Mouse (Mus musculus): ENCODE results near the gene Slc35c2. TPM values are rescaled to one million over a fixed set of nuclear protein-coding genes. Genes with fewer than 3 reads are reported as not detected.

The Slc35c2 gene
- polyA plus RNA-seq, 1 experiment, result 78.2 TPM

DNA sequence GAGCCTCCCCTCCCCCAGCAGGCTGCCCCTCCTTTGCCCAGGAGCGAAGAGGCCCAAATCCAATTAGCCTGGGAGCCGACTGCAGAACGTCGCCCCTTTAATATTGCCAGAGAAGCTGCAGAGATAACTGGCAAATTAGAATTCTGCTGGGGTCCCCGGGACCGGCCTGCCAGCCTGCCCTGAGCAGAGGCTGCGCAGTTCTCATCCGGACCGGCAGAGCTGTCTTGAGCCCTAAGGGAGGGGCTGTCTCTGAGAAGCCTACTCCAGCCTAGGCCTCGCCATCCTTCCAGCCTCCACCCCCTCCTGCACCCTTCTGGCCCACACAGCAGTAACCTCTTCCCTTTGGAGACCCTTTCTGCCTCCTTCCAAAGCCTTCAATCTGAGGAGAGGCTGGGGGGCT is 33.8 kb downstream of the Slc35c2 start:
- no peaks in the 10 kb centered on the region for H3K27me3 ChIP-seq (ENCODE audit: control insufficient read depth, insufficient read depth, low read length)

GRCm38 (mm10) chr2:165253269-165253668 is 34.4 kb downstream of the Slc35c2 start:
- 57% methylated on average over 8 of the region's 8 CpGs for WGBS

More for the DNA sequence above, 33.8 kb downstream of the Slc35c2 start:
- Histone ChIP-seq H3K4me3 (replicated peaks; ENCODE audit: insufficient read depth, low read depth, low read length) (no peak overlapping the region), H3K27ac (ENCODE audit: insufficient read depth, low read length) (no peak overlapping the region), H3K4me1 (ENCODE audit: control insufficient read depth, insufficient read depth, low read length) (peaks cover 60% of the 10 kb centered on the region)
- no peak for DNase-seq
- TF ChIP-seq CTCF (IDR thresholded peaks at IDR 0.05; ENCODE audit: borderline replicate concordance, insufficient read depth, low read depth, low read length) (no peak), POLR2A (IDR thresholded peaks at IDR 0.05; ENCODE audit: borderline replicate concordance, insufficient read depth, low read length) (no peak)
- 70% methylated on average over 10 of the region's 10 CpGs for WGBS

GRCm38 (mm10) chr2:165252801-165253200 is 34.9 kb downstream of the Slc35c2 start:
- H3K4me3 ChIP-seq (replicated peaks; ENCODE audit: insufficient read depth, low read depth, low read length), result no peak overlapping the region
- no peak for DNase-seq
- H3K27me3 ChIP-seq (ENCODE audit: control insufficient read depth, insufficient read depth, low read length), result no peaks in the 10 kb centered on the region
- WGBS, result 31% methylated on average over 9 of the region's 9 CpGs
- no peak for TF ChIP-seq CTCF (IDR thresholded peaks at IDR 0.05; ENCODE audit: borderline replicate concordance, insufficient read depth, low read depth, low read length)
- H3K4me1 ChIP-seq (ENCODE audit: control insufficient read depth, insufficient read depth, low read length), result peaks cover 52% of the 10 kb centered on the region
- H3K27ac ChIP-seq (ENCODE audit: insufficient read depth, low read length), result no peak overlapping the region

More at GRCm38 (mm10) chr2:165253269-165253668, 34.4 kb downstream of the Slc35c2 start:
- TF ChIP-seq POLR2A (IDR thresholded peaks at IDR 0.05; ENCODE audit: borderline replicate concordance, insufficient read depth, low read length) (no peak), CTCF (IDR thresholded peaks at IDR 0.05; ENCODE audit: borderline replicate concordance, insufficient read depth, low read depth, low read length) (no peak)
- Histone ChIP-seq H3K27me3 (ENCODE audit: control insufficient read depth, insufficient read depth, low read length) (no peaks in the 10 kb centered on the region), H3K4me3 (replicated peaks; ENCODE audit: insufficient read depth, low read depth, low read length) (no peak overlapping the region), H3K27ac (ENCODE audit: insufficient read depth, low read length) (no peak overlapping the region), H3K4me1 (ENCODE audit: control insufficient read depth, insufficient read depth, low read length) (peaks cover 56% of the 10 kb centered on the region)
- peak; percentile 57 to 60 for DNase-seq

DNA sequence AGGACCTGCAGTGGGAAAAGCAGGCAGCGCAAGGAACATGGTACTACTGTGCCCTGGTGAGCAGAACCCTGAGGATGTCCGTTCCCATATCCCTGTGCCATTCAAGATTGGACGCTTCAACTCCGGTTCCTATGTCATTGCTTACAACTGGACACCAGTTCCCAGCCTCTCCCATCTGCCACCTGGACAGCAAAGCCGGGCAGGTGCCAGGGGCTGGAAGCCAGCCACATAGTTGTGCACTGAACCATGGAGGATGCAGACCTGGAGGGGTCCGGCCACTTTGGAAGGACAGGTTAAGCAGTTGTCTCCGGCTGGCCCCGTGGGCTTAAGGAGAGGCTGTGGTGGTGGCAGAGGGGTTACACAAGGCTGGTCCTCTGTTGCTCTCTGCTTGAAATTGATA is 35.3 kb downstream of the Slc35c2 start:
- Histone ChIP-seq H3K4me1 (ENCODE audit: control insufficient read depth, insufficient read depth, low read length) (peaks cover 49% of the 10 kb centered on the region), H3K4me3 (replicated peaks; ENCODE audit: insufficient read depth, low read depth, low read length) (no peak overlapping the region), H3K27me3 (ENCODE audit: control insufficient read depth, insufficient read depth, low read length) (no peaks in the 10 kb centered on the region), H3K27ac (ENCODE audit: insufficient read depth, low read length) (no peak overlapping the region)
- DNase-seq, result peak; percentile 89 to 90
- WGBS, result 12% methylated on average over 8 of the region's 8 CpGs
- TF ChIP-seq POLR2A (IDR thresholded peaks at IDR 0.05; ENCODE audit: borderline replicate concordance, insufficient read depth, low read length) (no peak), CTCF (IDR thresholded peaks at IDR 0.05; ENCODE audit: borderline replicate concordance, insufficient read depth, low read depth, low read length) (no peak)

DNA sequence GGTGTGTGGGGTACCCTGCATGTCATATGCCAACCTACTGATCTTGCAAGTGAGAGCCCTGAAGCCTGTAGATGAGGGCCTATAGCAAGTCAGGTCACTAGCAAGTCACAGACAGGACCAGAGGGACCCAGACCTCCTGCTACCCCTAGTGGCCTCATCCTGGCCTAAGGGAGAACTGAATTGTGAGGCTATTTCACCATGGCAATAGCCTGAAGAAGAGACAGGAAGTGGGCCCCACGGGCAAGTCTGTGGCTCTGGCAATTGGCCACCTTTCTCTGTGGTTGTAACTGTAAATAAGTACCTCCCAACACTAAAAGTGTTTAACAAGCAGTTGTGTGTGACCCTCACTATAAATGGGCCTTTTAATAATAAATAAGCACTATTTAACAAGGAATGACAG is 36.8 kb downstream of the Slc35c2 start:
- no peak overlapping the region for H3K27ac ChIP-seq (ENCODE audit: insufficient read depth, low read length)
- TF ChIP-seq POLR2A (IDR thresholded peaks at IDR 0.05; ENCODE audit: borderline replicate concordance, insufficient read depth, low read length) (no peak), CTCF (IDR thresholded peaks at IDR 0.05; ENCODE audit: borderline replicate concordance, insufficient read depth, low read depth, low read length) (no peak)
- no peak for DNase-seq
- no peak overlapping the region for H3K4me3 ChIP-seq (replicated peaks; ENCODE audit: insufficient read depth, low read depth, low read length)
- H3K4me1 ChIP-seq (ENCODE audit: control insufficient read depth, insufficient read depth, low read length), result peaks cover 34% of the 10 kb centered on the region
- 15% methylated on average over 1 of the region's 1 CpGs for WGBS
- no peaks in the 10 kb centered on the region for H3K27me3 ChIP-seq (ENCODE audit: control insufficient read depth, insufficient read depth, low read length)

GRCm38 (mm10) chr2:165248967-165249366 is 38.7 kb downstream of the Slc35c2 start:
- Histone ChIP-seq H3K4me3 (replicated peaks; ENCODE audit: insufficient read depth, low read depth, low read length) (no peak overlapping the region), H3K27me3 (ENCODE audit: control insufficient read depth, insufficient read depth, low read length) (no peaks in the 10 kb centered on the region), H3K27ac (ENCODE audit: insufficient read depth, low read length) (no peak overlapping the region), H3K4me1 (ENCODE audit: control insufficient read depth, insufficient read depth, low read length) (peaks cover 32% of the 10 kb centered on the region)
- no peak for DNase-seq
- no peak for TF ChIP-seq POLR2A (IDR thresholded peaks at IDR 0.05; ENCODE audit: borderline replicate concordance, insufficient read depth, low read length)
- WGBS, result 47% methylated on average over 3 of the region's 3 CpGs

DNA sequence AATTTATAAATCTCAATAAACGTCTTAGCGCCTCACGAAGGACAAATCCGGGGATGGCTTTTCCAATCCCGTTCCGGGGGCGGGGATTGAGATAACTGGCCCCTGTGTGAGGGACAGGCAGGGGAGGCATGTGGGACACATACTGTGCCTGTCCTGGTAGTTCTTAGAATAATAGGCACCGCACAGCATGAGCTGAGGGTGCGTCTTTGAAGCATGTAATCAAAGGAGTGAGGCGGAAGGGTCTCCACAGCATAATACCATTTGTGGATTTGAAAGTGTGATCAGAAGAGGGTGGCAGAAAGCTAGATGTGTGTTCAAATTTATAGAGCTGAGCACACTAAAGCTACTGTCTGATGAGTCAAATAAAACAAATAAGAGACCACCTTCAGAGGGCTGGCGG is 41.3 kb downstream of the Slc35c2 start:
- DNase-seq, result no peak
- Histone ChIP-seq H3K4me1 (ENCODE audit: control insufficient read depth, insufficient read depth, low read length) (peaks cover 32% of the 10 kb centered on the region), H3K4me3 (replicated peaks; ENCODE audit: insufficient read depth, low read depth, low read length) (no peak overlapping the region), H3K27ac (ENCODE audit: insufficient read depth, low read length) (no peak overlapping the region), H3K27me3 (ENCODE audit: control insufficient read depth, insufficient read depth, low read length) (no peaks in the 10 kb centered on the region)
- 85% methylated on average over 11 of the region's 11 CpGs for WGBS
- TF ChIP-seq POLR2A (IDR thresholded peaks at IDR 0.05; ENCODE audit: borderline replicate concordance, insufficient read depth, low read length) (no peak), CTCF (IDR thresholded peaks at IDR 0.05; ENCODE audit: borderline replicate concordance, insufficient read depth, low read depth, low read length) (no peak)

DNA sequence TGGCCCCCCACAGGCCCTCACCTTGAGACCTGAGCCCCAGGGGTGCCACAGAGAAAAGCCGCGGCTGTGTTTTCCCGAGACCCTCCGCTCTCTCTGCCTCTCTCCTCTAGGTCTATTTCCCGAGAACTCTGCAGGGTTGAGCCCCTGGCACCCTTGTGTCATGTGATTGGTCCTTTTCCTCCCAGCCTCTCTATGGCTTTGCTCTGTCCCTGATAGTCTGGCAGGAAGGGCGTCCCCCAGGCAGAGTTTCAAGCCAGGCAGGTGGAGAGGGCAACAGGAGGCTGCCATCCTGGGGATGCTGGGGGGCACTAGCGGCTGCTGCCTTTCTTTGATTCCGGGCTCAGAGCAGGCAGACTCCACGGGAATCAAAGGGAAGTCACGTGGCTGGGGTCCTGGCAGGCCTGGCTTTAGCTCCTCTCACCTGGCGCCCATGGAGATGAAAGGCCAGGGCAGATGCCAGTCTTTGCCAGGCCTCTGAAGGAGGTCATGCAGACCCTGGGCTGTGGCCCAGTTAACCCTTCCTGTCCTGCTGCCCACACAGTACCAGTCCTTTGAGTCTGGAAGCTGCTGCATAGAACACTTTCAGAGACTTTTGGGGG is 44.4 kb downstream of the Slc35c2 start:
- DNase-seq, result peak; percentile 79 to 87
- TF ChIP-seq POLR2A (IDR thresholded peaks at IDR 0.05; ENCODE audit: borderline replicate concordance, insufficient read depth, low read length) (no peak), CTCF (IDR thresholded peaks at IDR 0.05; ENCODE audit: borderline replicate concordance, insufficient read depth, low read depth, low read length) (no peak)
- H3K4me3 ChIP-seq (replicated peaks; ENCODE audit: insufficient read depth, low read depth, low read length), result peak overlapping the region; percentile 1
- H3K4me1 ChIP-seq (ENCODE audit: control insufficient read depth, insufficient read depth, low read length), result peaks cover 36% of the 10 kb centered on the region
- peak overlapping the region; percentile 29 for H3K27ac ChIP-seq (ENCODE audit: insufficient read depth, low read length)
- WGBS, result 6% methylated on average over 11 of the region's 11 CpGs
- no peaks in the 10 kb centered on the region for H3K27me3 ChIP-seq (ENCODE audit: control insufficient read depth, insufficient read depth, low read length)

Measured in cerebellum, adult 2 months (tissue).